Mouse (Mus musculus): ENCODE data around the gene 4933430I17Rik. TPM values are rescaled to one million over a fixed set of nuclear protein-coding genes. Genes with fewer than 3 reads are reported as not detected.
"Not testable (repeated sequence)": the region's sequence is repeated elsewhere in the genome, so short reads cannot be mapped to it uniquely, and the experiment has no call there.

4933430I17Rik gene
- polyA plus RNA-seq, 1 experiment from 2014 or later, result 0.33 TPM

DNA sequence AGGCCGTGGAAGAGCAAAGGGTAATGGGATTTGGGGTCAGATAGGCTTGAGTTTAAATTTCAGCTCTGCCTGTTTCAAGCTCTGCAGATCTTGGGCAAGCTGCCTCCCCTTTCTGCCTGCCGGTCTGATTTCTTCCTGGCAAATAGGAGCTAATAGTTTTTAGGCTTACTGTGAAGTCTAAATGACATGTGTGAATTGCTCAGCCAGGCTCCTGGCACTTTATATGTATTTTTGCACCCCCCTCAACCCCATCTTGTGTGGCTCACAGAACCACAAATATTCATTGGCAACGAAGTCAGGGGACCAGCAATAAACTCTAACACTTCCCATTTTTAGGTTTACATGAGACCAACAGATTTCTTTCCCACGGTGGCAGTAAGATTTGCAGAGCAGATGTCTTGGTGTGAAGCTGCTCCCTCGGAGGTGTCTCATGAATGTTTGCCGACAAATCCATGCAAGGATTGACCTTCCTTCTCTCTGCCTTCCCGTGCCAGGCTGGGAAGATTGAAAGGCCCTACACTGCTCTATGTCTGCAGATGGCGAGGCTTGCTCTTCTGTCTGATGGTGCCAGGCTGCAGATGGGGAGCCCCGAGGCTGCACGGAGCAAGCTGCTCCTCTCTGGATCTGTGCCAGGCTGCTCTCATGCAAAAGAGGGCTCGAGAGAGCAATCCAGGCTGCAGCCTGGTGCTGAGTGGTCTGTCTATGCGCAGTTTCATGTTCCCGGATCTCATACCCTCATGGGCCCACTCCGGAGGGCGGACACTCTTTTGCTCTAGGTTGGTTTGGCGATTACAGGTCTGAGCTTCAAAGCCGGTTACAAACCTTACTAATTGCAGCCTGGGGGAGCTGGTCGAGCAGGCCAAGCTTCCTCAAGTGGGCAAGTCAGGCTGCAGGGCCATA is 57.4 kb downstream of the 4933430I17Rik start:
- peak; percentile 46 for ATAC-seq
- peak overlapping the region; percentile 62 for H3K4me3 ChIP-seq (ENCODE audit: low read length)
- H3K27me3 ChIP-seq (replicated peaks; ENCODE audit: control insufficient read depth, insufficient read depth, low read length), result 0 out of 2 replicates have a peak, but pooled peaks cover 5% of the 10 kb centered on the region
- peaks cover 18% of the 10 kb centered on the region for H3K4me1 ChIP-seq (ENCODE audit: control insufficient read depth, insufficient read depth, low read length)
- H3K9ac ChIP-seq (ENCODE audit: low read depth, low read length), result peak overlapping the region; percentile 78
- no peaks in the 10 kb centered on the region for H3K36me3 ChIP-seq (ENCODE audit: control insufficient read depth, insufficient read depth, low read length)
- 0 out of 2 replicates have a peak overlapping the region, but pooled peaks have one; percentile 29 for H3K27ac ChIP-seq (ENCODE audit: low read length)
- H3K4me2 ChIP-seq (ENCODE audit: low read depth, low read length), result peak overlapping the region; percentile 82
- 23% methylated on average over 18 of the region's 18 CpGs for WGBS
- H3K9me3 ChIP-seq (ENCODE audit: control insufficient read depth, low read length), result no peaks in the 10 kb centered on the region

DNA sequence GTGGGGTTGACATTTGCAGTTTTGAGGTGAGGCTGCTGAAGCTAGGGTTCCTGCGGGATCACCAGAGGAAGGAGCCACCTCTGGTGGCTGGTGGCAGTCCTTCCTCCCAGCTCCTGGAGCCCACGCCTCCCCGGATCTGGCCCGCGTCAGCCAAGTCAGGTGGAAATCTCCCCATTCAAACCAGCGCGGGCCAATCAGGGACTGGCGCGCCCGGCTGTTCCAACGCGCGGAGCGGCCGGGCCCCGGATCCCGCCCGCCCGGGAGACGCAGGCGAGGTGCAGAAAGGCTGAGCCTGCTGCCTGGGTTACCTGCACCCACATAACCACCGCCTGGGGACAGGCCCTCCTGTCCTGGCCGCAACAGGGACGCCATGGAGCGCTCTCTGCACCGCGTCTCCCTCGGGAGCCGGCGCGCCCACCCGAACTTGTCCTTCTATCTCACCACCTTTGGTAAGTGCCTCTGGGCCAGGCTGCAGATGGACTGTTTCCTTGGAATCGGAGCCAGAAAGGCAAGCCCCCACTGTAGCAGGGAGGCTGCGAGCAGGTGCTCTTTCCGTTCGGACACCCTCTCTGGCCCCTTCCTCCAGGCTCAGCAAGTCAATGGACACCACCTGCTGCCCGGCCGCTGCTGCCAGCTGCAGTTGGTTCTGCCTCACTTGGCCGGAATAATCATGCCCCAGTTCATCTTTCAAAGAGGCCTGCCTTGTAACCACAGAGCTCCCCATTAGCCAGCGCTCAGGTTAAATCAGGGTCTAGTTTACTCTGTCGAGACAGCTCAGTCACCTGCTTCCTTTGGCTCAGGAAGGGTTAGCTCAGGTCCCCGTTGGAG is 58.3 kb downstream of the 4933430I17Rik start:
- Histone ChIP-seq H3K36me3 (ENCODE audit: control insufficient read depth, insufficient read depth, low read length) (no peaks in the 10 kb centered on the region), H3K4me2 (ENCODE audit: low read depth, low read length) (peak overlapping the region; percentile 82), H3K4me1 (ENCODE audit: control insufficient read depth, insufficient read depth, low read length) (peaks cover 18% of the 10 kb centered on the region), H3K27ac (ENCODE audit: low read length) (peak overlapping the region; percentile 71), H3K27me3 (replicated peaks; ENCODE audit: control insufficient read depth, insufficient read depth, low read length) (0 out of 2 replicates have a peak, but pooled peaks cover 5% of the 10 kb centered on the region), H3K4me3 (ENCODE audit: low read length) (peak overlapping the region; percentile 62), H3K9me3 (ENCODE audit: control insufficient read depth, low read length) (no peaks in the 10 kb centered on the region), H3K9ac (ENCODE audit: low read depth, low read length) (peak overlapping the region; percentile 78)
- ATAC-seq, result peak; percentile 96
- WGBS, result 4% methylated on average over 42 of the region's 42 CpGs

- no peak overlapping the region for H3K4me2 ChIP-seq (ENCODE audit: low read depth, low read length)
- H3K4me1 ChIP-seq (ENCODE audit: control insufficient read depth, insufficient read depth, low read length), result peaks cover 26% of the 10 kb centered on the region
- no peaks in the 10 kb centered on the region for H3K36me3 ChIP-seq (ENCODE audit: control insufficient read depth, insufficient read depth, low read length)
- WGBS, result 90% methylated on average over 8 of the region's 8 CpGs
- H3K9me3 ChIP-seq (ENCODE audit: control insufficient read depth, low read length), result no peaks in the 10 kb centered on the region
- 0 out of 2 replicates have a peak, but pooled peaks cover 5% of the 10 kb centered on the region for H3K27me3 ChIP-seq (replicated peaks; ENCODE audit: control insufficient read depth, insufficient read depth, low read length)
- no peak overlapping the region for H3K9ac ChIP-seq (ENCODE audit: low read depth, low read length)
- no peak overlapping the region for H3K4me3 ChIP-seq (ENCODE audit: low read length)
- ATAC-seq, result no peak
- H3K27ac ChIP-seq (ENCODE audit: low read length), result no peak overlapping the region
Observed at GRCm38 (mm10) chr4:62587067-62587466, 61.9 kb downstream of the 4933430I17Rik start.

DNA sequence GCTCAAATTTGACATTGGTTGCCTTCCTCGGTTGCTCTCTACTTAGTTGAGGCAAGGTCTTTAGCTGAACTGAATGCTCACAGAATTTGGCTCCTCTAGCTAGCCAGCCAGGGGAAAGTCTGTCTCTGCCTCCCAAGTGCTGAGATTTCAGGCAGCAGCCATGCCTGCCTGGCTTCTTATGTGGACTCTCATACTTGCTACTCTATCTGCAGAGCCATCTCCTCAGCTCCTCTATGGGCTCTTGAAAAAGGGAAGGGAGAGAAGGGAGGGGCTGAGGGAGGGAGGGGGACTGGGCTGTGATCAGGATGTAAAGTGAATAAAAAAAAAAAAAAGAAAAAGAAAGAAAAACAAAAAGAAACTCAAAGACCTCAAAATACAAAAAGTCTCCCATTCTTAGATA is 65.7 kb downstream of the 4933430I17Rik start:
- WGBS, result 83% methylated on average over 1 of the region's 1 CpGs
- Histone ChIP-seq H3K36me3 (ENCODE audit: control insufficient read depth, insufficient read depth, low read length) (no peaks in the 10 kb centered on the region), H3K4me2 (ENCODE audit: low read depth, low read length) (no peak overlapping the region), H3K27me3 (replicated peaks; ENCODE audit: control insufficient read depth, insufficient read depth, low read length) (no peaks in the 10 kb centered on the region), H3K4me3 (ENCODE audit: low read length) (no peak overlapping the region), H3K9ac (ENCODE audit: low read depth, low read length) (no peak overlapping the region), H3K27ac (ENCODE audit: low read length) (peak overlapping the region; percentile 32), H3K4me1 (ENCODE audit: control insufficient read depth, insufficient read depth, low read length) (peaks cover 8% of the 10 kb centered on the region; the same call in 1 of the 2 replicates), H3K9me3 (ENCODE audit: control insufficient read depth, low read length) (no peaks in the 10 kb centered on the region)
- ATAC-seq, result peak; percentile 71

DNA sequence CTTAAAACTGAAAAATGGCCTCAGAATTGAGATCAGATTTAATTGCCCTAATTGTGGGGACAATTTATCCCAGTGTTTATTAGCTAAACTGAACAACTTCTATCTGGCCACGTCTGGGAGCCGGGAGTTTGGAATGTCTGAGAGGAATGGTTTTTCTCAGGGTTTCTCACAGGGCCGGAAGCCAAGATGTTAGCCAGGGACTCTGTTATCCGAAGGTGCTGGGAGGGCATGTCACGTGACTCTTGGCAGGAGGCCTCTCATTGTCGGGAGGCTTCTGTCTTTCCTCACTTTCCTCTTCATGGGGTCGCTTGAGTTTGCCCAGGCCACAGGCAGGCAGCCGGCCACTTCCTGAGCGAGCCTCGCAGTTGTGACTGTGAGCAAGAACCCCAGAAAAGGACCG is 66.2 kb downstream of the 4933430I17Rik start:
- H3K27ac ChIP-seq (ENCODE audit: low read length), result peak overlapping the region; percentile 33; the same call in 1 of the 2 replicates
- peak; percentile 77 for ATAC-seq
- no peaks in the 10 kb centered on the region for H3K27me3 ChIP-seq (replicated peaks; ENCODE audit: control insufficient read depth, insufficient read depth, low read length)
- H3K4me2 ChIP-seq (ENCODE audit: low read depth, low read length), result peak overlapping the region; percentile 8; the same call in 1 of the 2 replicates
- no peak overlapping the region for H3K4me3 ChIP-seq (ENCODE audit: low read length)
- no peaks in the 10 kb centered on the region for H3K9me3 ChIP-seq (ENCODE audit: control insufficient read depth, low read length)
- WGBS, result 20% methylated on average over 11 of the region's 11 CpGs
- no peaks in the 10 kb centered on the region for H3K36me3 ChIP-seq (ENCODE audit: control insufficient read depth, insufficient read depth, low read length)
- no peak overlapping the region for H3K9ac ChIP-seq (ENCODE audit: low read depth, low read length)
- H3K4me1 ChIP-seq (ENCODE audit: control insufficient read depth, insufficient read depth, low read length), result peaks cover 8% of the 10 kb centered on the region; the same call in 1 of the 2 replicates

- H3K27ac ChIP-seq (ENCODE audit: low read length); H3K36me3 ChIP-seq (ENCODE audit: control insufficient read depth, insufficient read depth, low read length); H3K4me3 ChIP-seq (ENCODE audit: low read length); H3K4me2 ChIP-seq (ENCODE audit: low read depth, low read length); H3K4me1 ChIP-seq (ENCODE audit: control insufficient read depth, insufficient read depth, low read length); H3K9me3 ChIP-seq (ENCODE audit: control insufficient read depth, low read length); H3K27me3 ChIP-seq (replicated peaks; ENCODE audit: control insufficient read depth, insufficient read depth, low read length); H3K9ac ChIP-seq (ENCODE audit: low read depth, low read length); ATAC-seq: not testable (repeated sequence)
- WGBS, result 89% methylated on average over 24 of the region's 24 CpGs
Observed at GRCm38 (mm10) chr4:62593546-62594240, 68.5 kb downstream of the 4933430I17Rik start.

DNA sequence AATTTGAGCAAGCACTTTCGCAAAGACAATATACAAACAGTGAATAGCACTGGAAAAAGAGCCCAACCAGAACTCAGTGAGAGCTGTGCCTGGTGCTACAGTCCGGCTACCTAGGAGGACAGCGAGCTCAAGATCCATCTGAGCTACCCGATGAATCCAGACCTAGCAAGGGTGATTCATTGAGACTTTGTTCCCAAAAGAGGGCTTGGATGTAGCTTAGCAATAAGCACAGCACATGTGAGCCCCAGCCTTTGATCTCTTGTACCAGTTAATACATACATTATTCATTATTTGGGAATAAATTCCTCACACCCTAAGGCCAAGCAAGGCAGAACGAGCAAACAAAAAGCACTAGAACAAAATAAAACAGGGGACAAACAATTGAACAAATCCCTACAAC is 69.3 kb downstream of the 4933430I17Rik start:
- no peaks in the 10 kb centered on the region for H3K9me3 ChIP-seq (ENCODE audit: control insufficient read depth, low read length)
- no peaks in the 10 kb centered on the region for H3K27me3 ChIP-seq (replicated peaks; ENCODE audit: control insufficient read depth, insufficient read depth, low read length)
- H3K4me3 ChIP-seq (ENCODE audit: low read length), result no peak overlapping the region
- H3K27ac ChIP-seq (ENCODE audit: low read length), result no peak overlapping the region
- WGBS, result 76% methylated on average over 5 of the region's 5 CpGs
- peaks cover 8% of the 10 kb centered on the region; the same call in 1 of the 2 replicates for H3K4me1 ChIP-seq (ENCODE audit: control insufficient read depth, insufficient read depth, low read length)
- no peak overlapping the region for H3K9ac ChIP-seq (ENCODE audit: low read depth, low read length)
- H3K4me2 ChIP-seq (ENCODE audit: low read depth, low read length), result no peak overlapping the region
- H3K36me3 ChIP-seq (ENCODE audit: control insufficient read depth, insufficient read depth, low read length), result no peaks in the 10 kb centered on the region
- ATAC-seq, result no peak

- WGBS, result 58% methylated on average over 5 of the region's 5 CpGs
- Histone ChIP-seq H3K4me2 (ENCODE audit: low read depth, low read length) (no peak overlapping the region), H3K9ac (ENCODE audit: low read depth, low read length) (no peak overlapping the region), H3K9me3 (ENCODE audit: control insufficient read depth, low read length) (no peaks in the 10 kb centered on the region), H3K4me3 (ENCODE audit: low read length) (no peak overlapping the region), H3K36me3 (ENCODE audit: control insufficient read depth, insufficient read depth, low read length) (no peaks in the 10 kb centered on the region), H3K27me3 (replicated peaks; ENCODE audit: control insufficient read depth, insufficient read depth, low read length) (no peaks in the 10 kb centered on the region), H3K4me1 (ENCODE audit: control insufficient read depth, insufficient read depth, low read length) (0 out of 2 replicates have a peak, but pooled peaks cover 3% of the 10 kb centered on the region), H3K27ac (ENCODE audit: low read length) (no peak overlapping the region)
- ATAC-seq, result no peak
Observed at GRCm38 (mm10) chr4:62596051-62596450, 70.9 kb downstream of the 4933430I17Rik start.

Data from intestine, embryonic 16.5 days (tissue).